Mouse (Mus musculus): ENCODE measurements at regions not wholly inside any gene's neighbourhood (a gene's known extent, or its start where the extent isn't known, plus 50 kb on each side); places are given as distances from the start of the nearest gene placed in this dataset.

DNA sequence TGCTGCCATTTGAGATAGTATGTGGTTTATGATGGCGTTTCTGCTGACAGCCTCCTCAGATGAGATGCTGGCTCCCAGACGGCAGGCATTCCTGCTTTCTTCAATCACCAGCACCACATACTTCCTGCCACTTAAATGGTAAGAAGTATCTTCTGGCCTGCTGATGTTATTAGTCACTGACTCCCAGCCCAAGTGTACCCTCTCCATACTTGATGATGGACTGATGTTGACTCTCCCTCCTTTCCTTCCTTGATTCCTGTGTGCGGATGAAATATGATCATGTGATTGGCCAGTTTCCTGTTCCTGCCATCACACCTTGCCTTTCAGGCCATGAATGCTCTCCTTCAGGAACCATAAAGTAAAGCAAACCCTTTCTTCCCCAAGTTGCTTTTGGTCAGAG lies 50.8 kb upstream of the Rpl10-ps3 start:
- no peaks in the 10 kb centered on the region for H3K9me3 ChIP-seq (ENCODE audit: control insufficient read depth, insufficient read depth, low read depth, low read length)

DNA sequence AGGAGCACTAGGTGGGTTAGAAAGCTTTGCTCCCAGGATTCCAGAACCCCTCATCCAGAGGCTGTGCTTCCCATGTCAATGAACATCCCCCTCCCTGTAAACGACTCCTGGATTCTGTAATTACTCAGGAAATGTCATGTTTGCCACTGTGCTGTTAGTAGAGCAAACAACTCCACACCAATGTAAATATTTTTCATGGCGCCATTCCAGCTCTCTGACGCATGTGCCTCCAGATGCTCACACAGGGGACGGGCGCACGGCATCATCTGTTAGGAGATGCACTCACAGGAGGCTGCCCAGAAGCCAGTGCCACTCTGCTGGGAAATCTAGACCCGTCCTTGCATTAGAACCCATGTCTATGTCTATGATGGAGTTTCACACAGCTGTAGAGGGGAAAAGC lies 51.3 kb upstream of the Rpl10-ps3 start:
- Histone ChIP-seq H3K9ac (ENCODE audit: insufficient read depth, low read depth, low read length, poor library complexity, severe bottlenecking) (no peak overlapping the region), H3K36me3 (ENCODE audit: control insufficient read depth, insufficient read depth, low read length, poor library complexity, severe bottlenecking) (no peaks in the 10 kb centered on the region), H3K4me1 (ENCODE audit: control insufficient read depth in 2 of 2, insufficient read depth in 2 of 2, low read length in 2 of 2, poor library complexity in 1 of 2) (no peaks in the 10 kb centered on the region), H3K9me3 (ENCODE audit: control insufficient read depth, insufficient read depth, low read depth, low read length) (no peaks in the 10 kb centered on the region), H3K4me3 (ENCODE audit: insufficient read depth in 1 of 2, low read depth in 1 of 2, low read length in 2 of 2, poor library complexity in 1 of 2, severe bottlenecking in 1 of 2) (no peak overlapping the region), H3K27ac (ENCODE audit: insufficient read depth, low read depth, low read length, poor library complexity, severe bottlenecking) (no peak overlapping the region)
- in situ Hi-C loops (cut with MboI; ENCODE audit: low sequenced_read_pairs in 2 of 2, unreplicated experiment in 2 of 2) = no loop called here
- TF ChIP-seq HCFC1 (IDR thresholded peaks at IDR 0.05; ENCODE audit: borderline replicate concordance, insufficient read depth, low read length) (no peak), ZC3H11A (IDR thresholded peaks at IDR 0.05; ENCODE audit: borderline replicate concordance, low read depth, low read length) (no peak), CHD2 (IDR thresholded peaks at IDR 0.05; ENCODE audit: low read depth, low read length) (no peak), ZNF384 (IDR thresholded peaks at IDR 0.05; ENCODE audit: low read depth, low read length) (no peak), MAFK (IDR thresholded peaks at IDR 0.05; ENCODE audit: insufficient read depth, low read depth, low read length) (no peak)
- DNase-seq (ENCODE audit: low read depth, low spot score) = no peak

More for the DNA sequence above, 50.8 kb upstream of the Rpl10-ps3 start:
- DNase-seq (ENCODE audit: low read depth, low spot score) = no peak
- Histone ChIP-seq H3K9ac (ENCODE audit: insufficient read depth, low read depth, low read length, poor library complexity, severe bottlenecking) (no peak overlapping the region), H3K4me1 (ENCODE audit: control insufficient read depth in 2 of 2, insufficient read depth in 2 of 2, low read length in 2 of 2, poor library complexity in 1 of 2) (no peaks in the 10 kb centered on the region), H3K4me3 (ENCODE audit: insufficient read depth in 1 of 2, low read depth in 1 of 2, low read length in 2 of 2, poor library complexity in 1 of 2, severe bottlenecking in 1 of 2) (no peak overlapping the region), H3K27ac (ENCODE audit: insufficient read depth, low read depth, low read length, poor library complexity, severe bottlenecking) (no peak overlapping the region), H3K36me3 (ENCODE audit: control insufficient read depth, insufficient read depth, low read length, poor library complexity, severe bottlenecking) (no peaks in the 10 kb centered on the region)
- in situ Hi-C loops (cut with MboI; ENCODE audit: low sequenced_read_pairs in 2 of 2, unreplicated experiment in 2 of 2) = no loop called here
- TF ChIP-seq CHD2 (IDR thresholded peaks at IDR 0.05; ENCODE audit: low read depth, low read length) (no peak), ZC3H11A (IDR thresholded peaks at IDR 0.05; ENCODE audit: borderline replicate concordance, low read depth, low read length) (no peak), ZNF384 (IDR thresholded peaks at IDR 0.05; ENCODE audit: low read depth, low read length) (no peak), MAFK (IDR thresholded peaks at IDR 0.05; ENCODE audit: insufficient read depth, low read depth, low read length) (no peak), HCFC1 (IDR thresholded peaks at IDR 0.05; ENCODE audit: borderline replicate concordance, insufficient read depth, low read length) (no peak)

DNA sequence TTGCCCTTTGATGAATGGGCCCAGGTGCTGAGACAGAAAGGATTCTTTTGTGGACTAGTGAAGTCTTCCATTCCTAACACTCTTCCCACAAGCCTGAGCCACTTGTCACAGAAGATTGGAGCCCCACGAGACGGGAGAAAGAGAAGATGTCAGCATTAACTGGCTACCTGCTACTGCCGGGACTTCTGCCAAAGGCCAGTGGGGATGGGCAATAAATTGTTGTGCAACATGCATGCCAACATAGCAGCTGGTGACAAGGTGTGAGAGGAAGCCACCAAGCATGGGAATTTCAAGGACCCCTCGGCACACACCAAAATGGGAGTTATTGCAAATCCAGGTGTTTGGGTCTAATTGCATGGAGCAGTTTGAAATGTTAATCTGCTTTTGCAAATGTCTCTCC lies 63.6 kb upstream of the Rpl10-ps3 start:
- in situ Hi-C loops (cut with MboI; ENCODE audit: low sequenced_read_pairs in 2 of 2, unreplicated experiment in 2 of 2) = loop anchor here in 1 of 2 experiments (25.0 kb wide), 1 partner anchor 896 kb away; no protein-coding TSS in a partner anchor
- DNase-seq (ENCODE audit: low read depth, low spot score) = no peak
- H3K9ac ChIP-seq (ENCODE audit: insufficient read depth, low read depth, low read length, poor library complexity, severe bottlenecking) = no peak overlapping the region
- no peaks in the 10 kb centered on the region for H3K4me1 ChIP-seq (ENCODE audit: control insufficient read depth in 2 of 2, insufficient read depth in 2 of 2, low read length in 2 of 2, poor library complexity in 1 of 2)
- H3K9me3 ChIP-seq (ENCODE audit: control insufficient read depth, insufficient read depth, low read depth, low read length) = no peaks in the 10 kb centered on the region
- no peak overlapping the region for H3K27ac ChIP-seq (ENCODE audit: insufficient read depth, low read depth, low read length, poor library complexity, severe bottlenecking)
- no peak overlapping the region for H3K4me3 ChIP-seq (ENCODE audit: insufficient read depth in 1 of 2, low read depth in 1 of 2, low read length in 2 of 2, poor library complexity in 1 of 2, severe bottlenecking in 1 of 2)
- TF ChIP-seq ZC3H11A (IDR thresholded peaks at IDR 0.05; ENCODE audit: borderline replicate concordance, low read depth, low read length) (no peak), CHD2 (IDR thresholded peaks at IDR 0.05; ENCODE audit: low read depth, low read length) (no peak), HCFC1 (IDR thresholded peaks at IDR 0.05; ENCODE audit: borderline replicate concordance, insufficient read depth, low read length) (no peak), MAFK (IDR thresholded peaks at IDR 0.05; ENCODE audit: insufficient read depth, low read depth, low read length) (no peak), ZNF384 (IDR thresholded peaks at IDR 0.05; ENCODE audit: low read depth, low read length) (no peak)
- no peaks in the 10 kb centered on the region for H3K36me3 ChIP-seq (ENCODE audit: control insufficient read depth, insufficient read depth, low read length, poor library complexity, severe bottlenecking)

DNA sequence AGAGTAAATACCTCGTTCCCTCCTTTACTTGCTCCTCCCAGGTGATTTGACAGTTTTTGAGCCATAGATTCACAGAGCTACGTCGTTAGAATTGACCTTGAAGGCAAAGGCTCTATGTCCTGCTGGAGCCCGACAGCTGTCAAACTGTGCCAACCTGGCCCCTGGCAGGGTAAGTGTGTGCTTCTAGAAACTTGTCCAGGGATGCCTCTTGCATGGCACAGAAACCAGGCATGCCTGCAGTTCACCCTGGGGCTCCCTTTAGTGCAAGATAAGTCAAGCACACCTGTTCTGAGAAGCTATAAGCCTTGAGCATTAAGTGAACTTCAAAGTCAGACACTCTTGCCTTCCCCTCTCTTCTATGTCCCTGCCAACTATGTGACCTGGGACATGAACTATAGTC lies 64.1 kb upstream of the Rpl10-ps3 start:
- DNase-seq (ENCODE audit: low read depth, low spot score) = no peak
- H3K9ac ChIP-seq (ENCODE audit: insufficient read depth, low read depth, low read length, poor library complexity, severe bottlenecking) = no peak overlapping the region
- H3K9me3 ChIP-seq (ENCODE audit: control insufficient read depth, insufficient read depth, low read depth, low read length) = no peaks in the 10 kb centered on the region
- H3K4me3 ChIP-seq (ENCODE audit: insufficient read depth in 1 of 2, low read depth in 1 of 2, low read length in 2 of 2, poor library complexity in 1 of 2, severe bottlenecking in 1 of 2) = no peak overlapping the region
- in situ Hi-C loops (cut with MboI; ENCODE audit: low sequenced_read_pairs in 2 of 2, unreplicated experiment in 2 of 2) = loop anchor here in 1 of 2 experiments (25.0 kb wide), 1 partner anchor 897 kb away; no protein-coding TSS in a partner anchor
- H3K4me1 ChIP-seq (ENCODE audit: control insufficient read depth in 2 of 2, insufficient read depth in 2 of 2, low read length in 2 of 2, poor library complexity in 1 of 2) = no peaks in the 10 kb centered on the region
- H3K27ac ChIP-seq (ENCODE audit: insufficient read depth, low read depth, low read length, poor library complexity, severe bottlenecking) = no peak overlapping the region
- H3K36me3 ChIP-seq (ENCODE audit: control insufficient read depth, insufficient read depth, low read length, poor library complexity, severe bottlenecking) = no peaks in the 10 kb centered on the region
- TF ChIP-seq HCFC1 (IDR thresholded peaks at IDR 0.05; ENCODE audit: borderline replicate concordance, insufficient read depth, low read length) = no peak
- no peak for TF ChIP-seq CHD2 (IDR thresholded peaks at IDR 0.05; ENCODE audit: low read depth, low read length)
- no peak for TF ChIP-seq ZC3H11A (IDR thresholded peaks at IDR 0.05; ENCODE audit: borderline replicate concordance, low read depth, low read length)
- TF ChIP-seq ZNF384 (IDR thresholded peaks at IDR 0.05; ENCODE audit: low read depth, low read length) = no peak
- no peak for TF ChIP-seq MAFK (IDR thresholded peaks at IDR 0.05; ENCODE audit: insufficient read depth, low read depth, low read length)

DNA sequence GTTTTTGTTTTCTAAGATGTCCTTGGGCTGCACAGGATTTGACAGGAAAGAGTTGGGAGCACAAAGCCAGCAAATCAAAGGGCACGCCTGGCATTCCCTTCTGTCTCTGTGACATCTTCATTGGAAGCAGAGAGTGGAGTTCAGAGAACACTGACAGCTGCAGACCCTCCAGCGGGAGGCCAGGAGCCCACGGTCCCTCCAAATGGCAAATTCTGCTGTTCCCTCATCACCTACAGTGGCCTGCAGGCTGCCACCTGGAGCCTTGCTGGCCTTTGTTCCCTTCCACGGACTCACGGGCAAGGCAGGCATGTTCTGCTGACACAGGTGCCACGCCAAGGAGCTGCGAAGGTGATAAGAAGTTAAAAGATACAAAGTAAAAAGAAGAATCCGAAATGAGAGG lies 68.2 kb upstream of the Rpl10-ps3 start:
- TF ChIP-seq ZNF384 (IDR thresholded peaks at IDR 0.05; ENCODE audit: low read depth, low read length) = no peak
- TF ChIP-seq HCFC1 (IDR thresholded peaks at IDR 0.05; ENCODE audit: borderline replicate concordance, insufficient read depth, low read length) = no peak
- TF ChIP-seq MAFK (IDR thresholded peaks at IDR 0.05; ENCODE audit: insufficient read depth, low read depth, low read length) = no peak
- no peak for TF ChIP-seq ZC3H11A (IDR thresholded peaks at IDR 0.05; ENCODE audit: borderline replicate concordance, low read depth, low read length)
- TF ChIP-seq CHD2 (IDR thresholded peaks at IDR 0.05; ENCODE audit: low read depth, low read length) = no peak
- Histone ChIP-seq H3K27ac (ENCODE audit: insufficient read depth, low read depth, low read length, poor library complexity, severe bottlenecking) (no peak overlapping the region), H3K4me1 (ENCODE audit: control insufficient read depth in 2 of 2, insufficient read depth in 2 of 2, low read length in 2 of 2, poor library complexity in 1 of 2) (no peaks in the 10 kb centered on the region), H3K9ac (ENCODE audit: insufficient read depth, low read depth, low read length, poor library complexity, severe bottlenecking) (no peak overlapping the region), H3K9me3 (ENCODE audit: control insufficient read depth, insufficient read depth, low read depth, low read length) (no peaks in the 10 kb centered on the region), H3K36me3 (ENCODE audit: control insufficient read depth, insufficient read depth, low read length, poor library complexity, severe bottlenecking) (no peaks in the 10 kb centered on the region), H3K4me3 (ENCODE audit: insufficient read depth in 1 of 2, low read depth in 1 of 2, low read length in 2 of 2, poor library complexity in 1 of 2, severe bottlenecking in 1 of 2) (no peak overlapping the region)
- in situ Hi-C loops (cut with MboI; ENCODE audit: low sequenced_read_pairs in 2 of 2, unreplicated experiment in 2 of 2) = loop anchor here in 1 of 2 experiments (25.0 kb wide), 1 partner anchor 901 kb away; no protein-coding TSS in a partner anchor
- no peak for DNase-seq (ENCODE audit: low read depth, low spot score)
